Mouse (Mus musculus): ENCODE results near the gene Cobl. TPM values are rescaled to one million over a fixed set of nuclear protein-coding genes. Genes with fewer than 3 reads are reported as not detected.
A peak's percentile ranks its signal among the peaks of the same experiment; 100 is the strongest.

Cobl gene
- total and polyA plus RNA-seq, 2 experiments from 2014 or later: 20.5 to 42.5 TPM

- H3K27me3 ChIP-seq (ENCODE audit: control insufficient read depth, insufficient read depth, low read length): peaks cover 5% of the 10 kb centered on the region
- TF ChIP-seq CTCF (IDR thresholded peaks at IDR 0.05; ENCODE audit: low read depth) (no peak), EP300 (IDR thresholded peaks at IDR 0.05; ENCODE audit: low read depth) (no peak)
- H3K4me1 ChIP-seq (ENCODE audit: control insufficient read depth, insufficient read depth): no peaks in the 10 kb centered on the region
- H3K27ac ChIP-seq (ENCODE audit: low read depth): no peak overlapping the region
- WGBS: 59% methylated on average over 2 of the region's 2 CpGs
- H3K4me3 ChIP-seq (ENCODE audit: low read depth, low read length): no peak overlapping the region
- H3K9ac ChIP-seq (replicated peaks; ENCODE audit: low read depth, low read length): no peak overlapping the region
- DNase-seq (ENCODE audit: low spot score): no peak
- no peak for ATAC-seq (ENCODE audit: insufficient read depth, low read depth)
- no peak overlapping the region for H3K4me2 ChIP-seq (ENCODE audit: low read depth, low read length)
- no peaks in the 10 kb centered on the region for H3K9me3 ChIP-seq (replicated peaks; ENCODE audit: control insufficient read depth, low read length)
- no peaks in the 10 kb centered on the region for H3K36me3 ChIP-seq (replicated peaks; ENCODE audit: control insufficient read depth, insufficient read depth, low read length)
These were observed 3.9 kb upstream of the Cobl start for GRCm38 (mm10) chr11:12468661-12469060.

- 96% methylated on average over 1 of the region's 1 CpGs for WGBS
These were observed 3.1 kb upstream of the Cobl start for GRCm38 (mm10) chr11:12467836-12468235.

GRCm38 (mm10) chr11:12467217-12467616 lies 2.5 kb upstream of the Cobl start:
- no peak overlapping the region for H3K4me3 ChIP-seq (ENCODE audit: low read depth, low read length)
- TF ChIP-seq EP300 (IDR thresholded peaks at IDR 0.05; ENCODE audit: low read depth) (no peak), CTCF (IDR thresholded peaks at IDR 0.05; ENCODE audit: low read depth) (no peak)
- no peak overlapping the region for H3K27ac ChIP-seq (ENCODE audit: low read depth)
- no peaks in the 10 kb centered on the region for H3K9me3 ChIP-seq (replicated peaks; ENCODE audit: control insufficient read depth, low read length)
- no peak overlapping the region for H3K9ac ChIP-seq (replicated peaks; ENCODE audit: low read depth, low read length)
- H3K4me1 ChIP-seq (ENCODE audit: control insufficient read depth, insufficient read depth): no peaks in the 10 kb centered on the region
- DNase-seq (ENCODE audit: low spot score) (no peak), ATAC-seq (ENCODE audit: insufficient read depth, low read depth) (no peak)
- 80% methylated on average over 2 of the region's 2 CpGs for WGBS
- peaks cover 6% of the 10 kb centered on the region for H3K27me3 ChIP-seq (ENCODE audit: control insufficient read depth, insufficient read depth, low read length)
- no peaks in the 10 kb centered on the region for H3K36me3 ChIP-seq (replicated peaks; ENCODE audit: control insufficient read depth, insufficient read depth, low read length)
- H3K4me2 ChIP-seq (ENCODE audit: low read depth, low read length): no peak overlapping the region

More at GRCm38 (mm10) chr11:12467836-12468235, 3.1 kb upstream of the Cobl start:
- H3K36me3 ChIP-seq (replicated peaks; ENCODE audit: control insufficient read depth, insufficient read depth, low read length): no peaks in the 10 kb centered on the region
- H3K9me3 ChIP-seq (replicated peaks; ENCODE audit: control insufficient read depth, low read length): no peaks in the 10 kb centered on the region
- H3K9ac ChIP-seq (replicated peaks; ENCODE audit: low read depth, low read length): no peak overlapping the region
- peaks cover 6% of the 10 kb centered on the region for H3K27me3 ChIP-seq (ENCODE audit: control insufficient read depth, insufficient read depth, low read length)
- no peak overlapping the region for H3K4me2 ChIP-seq (ENCODE audit: low read depth, low read length)
- no peak overlapping the region for H3K27ac ChIP-seq (ENCODE audit: low read depth)
- H3K4me3 ChIP-seq (ENCODE audit: low read depth, low read length): no peak overlapping the region
- H3K4me1 ChIP-seq (ENCODE audit: control insufficient read depth, insufficient read depth): no peaks in the 10 kb centered on the region
- DNase-seq (ENCODE audit: low spot score) (no peak), ATAC-seq (ENCODE audit: insufficient read depth, low read depth) (no peak)
- TF ChIP-seq CTCF (IDR thresholded peaks at IDR 0.05; ENCODE audit: low read depth) (no peak), EP300 (IDR thresholded peaks at IDR 0.05; ENCODE audit: low read depth) (no peak)

GRCm38 (mm10) chr11:12466606-12467005 lies 1.8 kb upstream of the Cobl start:
- WGBS: 60% methylated on average over 1 of the region's 1 CpGs
- TF ChIP-seq CTCF (IDR thresholded peaks at IDR 0.05; ENCODE audit: low read depth): no peak
- no peak for TF ChIP-seq EP300 (IDR thresholded peaks at IDR 0.05; ENCODE audit: low read depth)
- Histone ChIP-seq H3K4me3 (ENCODE audit: low read depth, low read length) (no peak overlapping the region), H3K36me3 (replicated peaks; ENCODE audit: control insufficient read depth, insufficient read depth, low read length) (no peaks in the 10 kb centered on the region), H3K27me3 (ENCODE audit: control insufficient read depth, insufficient read depth, low read length) (peaks cover 6% of the 10 kb centered on the region), H3K9ac (replicated peaks; ENCODE audit: low read depth, low read length) (no peak overlapping the region), H3K4me2 (ENCODE audit: low read depth, low read length) (no peak overlapping the region), H3K9me3 (replicated peaks; ENCODE audit: control insufficient read depth, low read length) (no peaks in the 10 kb centered on the region), H3K4me1 (ENCODE audit: control insufficient read depth, insufficient read depth) (no peaks in the 10 kb centered on the region), H3K27ac (ENCODE audit: low read depth) (no peak overlapping the region)
- DNase-seq (ENCODE audit: low spot score): no peak
- no peak for ATAC-seq (ENCODE audit: insufficient read depth, low read depth)

GRCm38 (mm10) chr11:12465229-12465628 lies 469 bp upstream of the Cobl start:
- peak overlapping the region; percentile 63 for H3K4me3 ChIP-seq (ENCODE audit: low read depth, low read length)
- ATAC-seq (ENCODE audit: insufficient read depth, low read depth) (no peak; the same call in 1 of the 2 replicates), DNase-seq (ENCODE audit: low spot score) (no peak)
- no peaks in the 10 kb centered on the region for H3K9me3 ChIP-seq (replicated peaks; ENCODE audit: control insufficient read depth, low read length)
- H3K4me1 ChIP-seq (ENCODE audit: control insufficient read depth, insufficient read depth): no peaks in the 10 kb centered on the region
- TF ChIP-seq CTCF (IDR thresholded peaks at IDR 0.05; ENCODE audit: low read depth) (no peak), EP300 (IDR thresholded peaks at IDR 0.05; ENCODE audit: low read depth) (no peak)
- peak overlapping the region; percentile 97 for H3K4me2 ChIP-seq (ENCODE audit: low read depth, low read length)
- no peaks in the 10 kb centered on the region for H3K36me3 ChIP-seq (replicated peaks; ENCODE audit: control insufficient read depth, insufficient read depth, low read length)
- 60% methylated on average over 1 of the region's 1 CpGs for WGBS
- peaks cover 6% of the 10 kb centered on the region for H3K27me3 ChIP-seq (ENCODE audit: control insufficient read depth, insufficient read depth, low read length)
- H3K9ac ChIP-seq (replicated peaks; ENCODE audit: low read depth, low read length): peak overlapping the region; percentile 66; the same call in 1 of the 2 replicates
- no peak overlapping the region for H3K27ac ChIP-seq (ENCODE audit: low read depth)

- H3K36me3 ChIP-seq (replicated peaks; ENCODE audit: control insufficient read depth, insufficient read depth, low read length): no peaks in the 10 kb centered on the region
- DNase-seq (ENCODE audit: low spot score) (no peak), ATAC-seq (ENCODE audit: insufficient read depth, low read depth) (no peak)
- H3K27me3 ChIP-seq (ENCODE audit: control insufficient read depth, insufficient read depth, low read length): peaks cover 6% of the 10 kb centered on the region
- peak overlapping the region; percentile 63 for H3K4me3 ChIP-seq (ENCODE audit: low read depth, low read length)
- TF ChIP-seq EP300 (IDR thresholded peaks at IDR 0.05; ENCODE audit: low read depth) (no peak), CTCF (IDR thresholded peaks at IDR 0.05; ENCODE audit: low read depth) (no peak)
- H3K9me3 ChIP-seq (replicated peaks; ENCODE audit: control insufficient read depth, low read length): no peaks in the 10 kb centered on the region
- peak overlapping the region; percentile 66 for H3K9ac ChIP-seq (replicated peaks; ENCODE audit: low read depth, low read length)
- WGBS: 69% methylated on average over 13 of the region's 13 CpGs
- peak overlapping the region; percentile 97 for H3K4me2 ChIP-seq (ENCODE audit: low read depth, low read length)
- no peak overlapping the region for H3K27ac ChIP-seq (ENCODE audit: low read depth)
- H3K4me1 ChIP-seq (ENCODE audit: control insufficient read depth, insufficient read depth): peaks cover 8% of the 10 kb centered on the region
These were observed 1.1 kb downstream of the Cobl start for GRCm38 (mm10) chr11:12463615-12464170.
